Mouse (Mus musculus) gastrocnemius, adult 8-10 months (tissue): ENCODE results near the gene Fgd6. TPM values are rescaled to one million over a fixed set of nuclear protein-coding genes. Genes with fewer than 3 reads are reported as not detected.

Experiments
- DNase-seq, 2 experiments: peaks; one replicate each; pipeline ENCODE4 v3.0.0; 2022; ENCODE audit warnings: low spot score in 2 of 2
- total RNA-seq, 4 experiments: library from RNA; stranded (reverse); gene quantifications; 2 replicates each; pipeline ENCODE4 v1.2.4; 2022

The Fgd6 gene
- total RNA-seq, 4 experiments from 2014 or later: 2.6 to 3.2 (median 2.8) TPM

GRCm38 (mm10) chr10:94093534-94093933 lies 57.7 kb downstream of the Fgd6 start:
- no peak for DNase-seq

- no peak for DNase-seq
Measured at GRCm38 (mm10) chr10:94095743-94096465, 60.1 kb downstream of the Fgd6 start.

- no peak for DNase-seq
Measured at GRCm38 (mm10) chr10:94097081-94097845, 61.5 kb downstream of the Fgd6 start.

GRCm38 (mm10) chr10:94098100-94098499 lies 62.3 kb downstream of the Fgd6 start:
- DNase-seq: no peak

GRCm38 (mm10) chr10:94105498-94105897 lies 69.7 kb downstream of the Fgd6 start:
- DNase-seq: no peak

- DNase-seq: no peak
Measured at GRCm38 (mm10) chr10:94107168-94107567, 71.4 kb downstream of the Fgd6 start.

- DNase-seq: no peak
Measured at GRCm38 (mm10) chr10:94107607-94108006, 71.8 kb downstream of the Fgd6 start.

GRCm38 (mm10) chr10:94108791-94109190 lies 73.0 kb downstream of the Fgd6 start:
- DNase-seq: no peak

GRCm38 (mm10) chr10:94110834-94111754 lies 75.3 kb downstream of the Fgd6 start:
- no peak for DNase-seq

- no peak for DNase-seq
Measured at GRCm38 (mm10) chr10:94112207-94112606, 76.4 kb downstream of the Fgd6 start.

GRCm38 (mm10) chr10:94115893-94116599 lies 80.2 kb downstream of the Fgd6 start:
- DNase-seq: peak; percentile 66 to 68

GRCm38 (mm10) chr10:94116781-94117340 lies 81.1 kb downstream of the Fgd6 start:
- DNase-seq: no peak

GRCm38 (mm10) chr10:94117916-94118315 lies 82.1 kb downstream of the Fgd6 start:
- DNase-seq: no peak

- no peak for DNase-seq
Measured at GRCm38 (mm10) chr10:94118993-94119392, 83.2 kb downstream of the Fgd6 start.

GRCm38 (mm10) chr10:94120676-94121075 lies 84.9 kb downstream of the Fgd6 start:
- no peak for DNase-seq

GRCm38 (mm10) chr10:94122595-94122994 lies 86.8 kb downstream of the Fgd6 start:
- no peak for DNase-seq

GRCm38 (mm10) chr10:94123581-94123980 lies 87.8 kb downstream of the Fgd6 start:
- no peak for DNase-seq

GRCm38 (mm10) chr10:94124376-94124775 lies 88.6 kb downstream of the Fgd6 start:
- no peak for DNase-seq

- no peak for DNase-seq
Measured at GRCm38 (mm10) chr10:94129680-94130119, 93.9 kb downstream of the Fgd6 start.

GRCm38 (mm10) chr10:94133081-94133480 lies 97.3 kb downstream of the Fgd6 start:
- no peak for DNase-seq

GRCm38 (mm10) chr10:94133674-94134073 lies 97.9 kb downstream of the Fgd6 start:
- no peak for DNase-seq
